Mouse (Mus musculus) frontal cortex, postnatal 25 days (tissue): Measurements from ENCODE around the gene Cpa1.

Source experiments
- DNase-seq, 2 experiments: peaks; one replicate each; pipeline ENCODE4 v3.0.0; 2022; ENCODE audit warnings: low spot score in 2 of 2

Gene Cpa1

GRCm38 (mm10) chr6:30620994-30621393 is 18.0 kb upstream of the Cpa1 start:
- no peak for DNase-seq

- no peak for DNase-seq
Measured at GRCm38 (mm10) chr6:30621986-30622389, 17.0 kb upstream of the Cpa1 start.

GRCm38 (mm10) chr6:30624763-30625162 is 14.3 kb upstream of the Cpa1 start:
- no peak for DNase-seq

GRCm38 (mm10) chr6:30628152-30628551 is 10.9 kb upstream of the Cpa1 start:
- no peak for DNase-seq

GRCm38 (mm10) chr6:30629989-30630388 is 9.0 kb upstream of the Cpa1 start:
- DNase-seq = no peak

- DNase-seq = no peak
Measured at GRCm38 (mm10) chr6:30635361-30635862, 3.6 kb upstream of the Cpa1 start.

- no peak for DNase-seq
Measured at GRCm38 (mm10) chr6:30636186-30636842, 2.7 kb upstream of the Cpa1 start.

- no peak for DNase-seq
Measured at GRCm38 (mm10) chr6:30643694-30644460, 4.9 kb downstream of the Cpa1 start.

GRCm38 (mm10) chr6:30644462-30644861 is 5.4 kb downstream of the Cpa1 start:
- DNase-seq = no peak

GRCm38 (mm10) chr6:30645379-30645778 is 6.4 kb downstream of the Cpa1 start:
- no peak for DNase-seq

- no peak for DNase-seq
Measured at GRCm38 (mm10) chr6:30649651-30650296, 10.8 kb downstream of the Cpa1 start.

- DNase-seq = no peak
Measured at GRCm38 (mm10) chr6:30652425-30653188, 13.6 kb downstream of the Cpa1 start.

- DNase-seq = no peak
Measured at GRCm38 (mm10) chr6:30653518-30653917, 14.5 kb downstream of the Cpa1 start.

GRCm38 (mm10) chr6:30654402-30654859 is 15.4 kb downstream of the Cpa1 start:
- no peak for DNase-seq

- no peak for DNase-seq
Measured at GRCm38 (mm10) chr6:30654932-30655331, 15.9 kb downstream of the Cpa1 start.

- DNase-seq = no peak
Measured at GRCm38 (mm10) chr6:30657279-30657678, 18.3 kb downstream of the Cpa1 start.

- no peak for DNase-seq
Measured at GRCm38 (mm10) chr6:30658619-30659018, 19.6 kb downstream of the Cpa1 start.

- DNase-seq = no peak
Measured at GRCm38 (mm10) chr6:30664776-30665175, 25.8 kb downstream of the Cpa1 start.

GRCm38 (mm10) chr6:30665296-30665695 is 26.3 kb downstream of the Cpa1 start:
- no peak for DNase-seq

GRCm38 (mm10) chr6:30666043-30666442 is 27.0 kb downstream of the Cpa1 start:
- no peak for DNase-seq

GRCm38 (mm10) chr6:30667585-30667984 is 28.6 kb downstream of the Cpa1 start:
- no peak for DNase-seq

- no peak for DNase-seq
Measured at GRCm38 (mm10) chr6:30671696-30672095, 32.7 kb downstream of the Cpa1 start.
